Mouse (Mus musculus) MEL (cell line): ENCODE data around the gene Abi3.

Source experiments
- CTCF ChIP-seq, 3 experiments: IDR thresholded peaks in 2 of 3; conservative IDR thresholded peaks in 1 of 3; 2 replicates each; pipeline ENCODE4 v1.5.1; 2011 to 2012; ENCODE audit warnings: low read length in 3 of 3, low read depth in 2 of 3, mild to moderate bottlenecking in 2 of 3, improper control_type of control experiment in 1 of 3, inconsistent platforms in 1 of 3, mixed read lengths in 1 of 3, moderate library complexity in 1 of 3; ENCODE audit not compliant: control insufficient read depth in 1 of 3, insufficient read depth in 1 of 3, poor library complexity in 1 of 3, severe bottlenecking in 1 of 3
- GATA1 ChIP-seq: IDR thresholded peaks from 2 replicates; pipeline ENCODE4 v1.6.1; 2011; ENCODE audit warnings: low read depth, low read length, improper control_type of control experiment
- MAFK ChIP-seq: IDR thresholded peaks from 2 replicates; pipeline ENCODE4 v1.6.1; 2011; ENCODE audit warnings: low read depth, mild to moderate bottlenecking, low read length, improper control_type of control experiment, borderline replicate concordance
- MYB ChIP-seq: IDR thresholded peaks from 2 replicates; pipeline ENCODE4 v1.6.1; 2011; ENCODE audit warnings: mild to moderate bottlenecking, low read depth, low read length, improper control_type of control experiment
- POLR2A ChIP-seq, 2 experiments: IDR thresholded peaks; 2 replicates each; pipeline ENCODE4 v1.6.1; 2011 to 2012; ENCODE audit warnings: low read length in 2 of 2, mild to moderate bottlenecking in 2 of 2, control low read depth in 1 of 2, improper control_type of control experiment in 1 of 2, low read depth in 1 of 2, moderate library complexity in 1 of 2; ENCODE audit not compliant: control insufficient read depth in 1 of 2, insufficient read depth in 1 of 2, poor library complexity in 1 of 2
- ZC3H11A ChIP-seq: IDR thresholded peaks from 2 replicates; pipeline ENCODE4 v1.6.1; 2012; ENCODE audit warnings: low read depth, mild to moderate bottlenecking, inconsistent platforms, low read length, improper control_type of control experiment
- ZMIZ1 ChIP-seq: IDR thresholded peaks from 2 replicates; pipeline ENCODE4 v1.6.1; 2012; ENCODE audit warnings: low read depth, mild to moderate bottlenecking, inconsistent platforms, low read length, improper control_type of control experiment, moderate library complexity
- ZNF384 ChIP-seq: IDR thresholded peaks from 2 replicates; pipeline ENCODE4 v1.6.1; 2012; ENCODE audit warnings: low read depth, mild to moderate bottlenecking, inconsistent platforms, low read length, improper control_type of control experiment

GRCm38 (mm10) chr11:95827464-95828085, 14.7 kb downstream of the Abi3 start:
- peak; percentile 42 for TF ChIP-seq GATA1
- TF ChIP-seq CTCF (IDR thresholded peaks at IDR 0.05 in 2 of 3, conservative IDR thresholded peaks at IDR 0.05 in 1 of 3; ENCODE audit: control insufficient read depth in 1 of 3, insufficient read depth in 1 of 3, low read depth in 2 of 3, low read length in 3 of 3, poor library complexity in 1 of 3, severe bottlenecking in 1 of 3), result peak; percentile 76 to 91 (median 82)
- TF ChIP-seq POLR2A (IDR thresholded peaks at IDR 0.05; ENCODE audit: control insufficient read depth in 1 of 2, insufficient read depth in 1 of 2, low read depth in 1 of 2, low read length in 2 of 2, poor library complexity in 1 of 2), result no peak
- no peak for TF ChIP-seq MAFK
- TF ChIP-seq ZC3H11A, result peak; percentile 89
- no peak for TF ChIP-seq ZMIZ1
- no peak for TF ChIP-seq MYB
- TF ChIP-seq ZNF384, result peak; percentile 100
